Mouse (Mus musculus) forebrain, embryonic 10.5 days (tissue): ENCODE measurements at regions not wholly inside any gene's neighbourhood (a gene's known extent, or its start where the extent isn't known, plus 50 kb on each side); places are given as distances from the start of the nearest gene placed in this dataset.

Source experiments
- DNase-seq: peaks from one replicate; pipeline ENCODE4 v3.0.0-alpha.2; 2017; ENCODE audit warnings: low spot score; ENCODE audit errors: extremely low spot score
- H3K27ac ChIP-seq: fragments of 300-500 bp; sonication (generic); 2 replicates; pipeline ENCODE4 v1.5.1; 2016; ENCODE audit warnings: mild to moderate bottlenecking
- H3K27me3 ChIP-seq: fragments of 300-500 bp; sonication (generic); 2 replicates; pipeline ENCODE4 v1.6.1; 2016; ENCODE audit warnings: mild to moderate bottlenecking; ENCODE audit not compliant: poor library complexity, severe bottlenecking
- H3K36me3 ChIP-seq: fragments of 300-500 bp; sonication (generic); replicated peaks from 2 replicates; pipeline ENCODE4 v1.6.1; 2016; ENCODE audit warnings: mild to moderate bottlenecking, moderate library complexity
- H3K4me1 ChIP-seq: fragments of 300-500 bp; sonication (generic); 2 replicates; pipeline ENCODE4 v1.6.1; 2016
- H3K4me3 ChIP-seq: fragments of 300-500 bp; sonication (generic); 2 replicates; pipeline ENCODE4 v1.5.1; 2016; ENCODE audit warnings: mild to moderate bottlenecking, moderate library complexity
- H3K9me3 ChIP-seq: fragments of 300-500 bp; sonication (generic); 2 replicates; pipeline ENCODE4 v1.6.1; 2016; ENCODE audit warnings: mild to moderate bottlenecking, moderate library complexity
- WGBS: fragments of 180-500 bp; shearing (Covaris S2); methylation state at CpG from one replicate; pipeline ENCODE4 v1.1.7; 2016; 5-methylcytosine and 5-hydroxymethylcytosine counted together

- no peak overlapping the region for H3K4me3 ChIP-seq
- WGBS: 86% methylated on average over 4 of the region's 4 CpGs
- DNase-seq: no peak
Measured at GRCm38 (mm10) chr14:47826545-47826944, 178.3 kb downstream of the Ktn1 start.

GRCm38 (mm10) chr14:47827623-47828022 is 179.4 kb downstream of the Ktn1 start:
- DNase-seq: no peak
- 84% methylated on average over 2 of the region's 2 CpGs for WGBS

More at GRCm38 (mm10) chr14:47826545-47826944, 178.3 kb downstream of the Ktn1 start:
- Histone ChIP-seq H3K27ac (no peak overlapping the region), H3K9me3 (no peaks in the 10 kb centered on the region), H3K36me3 (no peaks in the 10 kb centered on the region), H3K4me1 (no peaks in the 10 kb centered on the region), H3K27me3 (no peaks in the 10 kb centered on the region)

DNA sequence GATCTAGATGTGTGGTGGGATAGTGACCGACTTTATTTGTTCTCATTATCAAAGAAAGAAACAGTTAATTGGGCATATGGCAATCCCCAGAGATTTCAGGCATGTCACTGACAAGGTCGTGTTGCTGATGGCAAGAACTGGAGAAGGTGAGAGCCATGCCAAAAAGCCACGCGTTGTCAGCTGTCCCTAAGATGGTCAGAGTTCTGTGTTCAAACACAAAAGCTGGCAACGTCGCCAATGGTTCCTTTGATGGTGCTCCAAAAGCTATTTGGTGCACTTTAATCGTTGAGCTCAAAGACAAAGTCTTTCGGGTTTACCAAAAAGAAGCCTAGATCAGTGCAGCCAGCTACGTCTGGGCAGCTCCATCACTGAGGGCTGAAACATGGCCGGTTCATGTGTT is 185.4 kb downstream of the Ktn1 start:
- no peak for DNase-seq
- Histone ChIP-seq H3K9me3 (no peaks in the 10 kb centered on the region), H3K36me3 (no peaks in the 10 kb centered on the region), H3K4me1 (no peaks in the 10 kb centered on the region), H3K27ac (no peak overlapping the region), H3K4me3 (no peak overlapping the region), H3K27me3 (no peaks in the 10 kb centered on the region)
- WGBS: 90% methylated on average over 10 of the region's 10 CpGs

More at GRCm38 (mm10) chr14:47827623-47828022, 179.4 kb downstream of the Ktn1 start:
- no peaks in the 10 kb centered on the region for H3K36me3 ChIP-seq
- H3K4me3 ChIP-seq: no peak overlapping the region
- H3K27me3 ChIP-seq: no peaks in the 10 kb centered on the region
- H3K27ac ChIP-seq: no peak overlapping the region
- no peaks in the 10 kb centered on the region for H3K9me3 ChIP-seq
- H3K4me1 ChIP-seq: no peaks in the 10 kb centered on the region

DNA sequence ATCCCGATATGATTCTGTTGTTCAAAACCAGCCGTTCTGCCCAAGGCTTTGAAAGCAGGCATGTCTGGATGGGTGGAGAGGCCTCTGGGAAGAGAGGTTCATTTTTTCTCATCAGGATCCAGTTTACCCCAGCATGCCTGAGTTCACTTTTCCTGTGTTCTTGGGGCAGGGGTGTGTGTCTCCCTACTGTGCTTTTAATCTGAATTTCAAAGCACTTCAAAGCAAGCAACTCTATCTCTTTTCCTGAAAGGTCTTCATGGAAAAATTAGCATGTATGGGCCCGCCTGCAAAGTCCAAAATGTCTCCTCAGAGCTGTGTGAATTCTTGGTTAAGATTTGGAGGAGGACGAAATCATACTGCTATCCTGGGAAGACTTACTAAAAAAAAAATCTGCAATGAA is 187.2 kb downstream of the Ktn1 start:
- no peaks in the 10 kb centered on the region for H3K36me3 ChIP-seq
- H3K4me3 ChIP-seq: no peak overlapping the region
- no peaks in the 10 kb centered on the region for H3K27me3 ChIP-seq
- H3K4me1 ChIP-seq: peaks cover 12% of the 10 kb centered on the region
- DNase-seq: no peak
- 83% methylated on average over 4 of the region's 4 CpGs for WGBS
- no peaks in the 10 kb centered on the region for H3K9me3 ChIP-seq
- H3K27ac ChIP-seq: no peak overlapping the region

DNA sequence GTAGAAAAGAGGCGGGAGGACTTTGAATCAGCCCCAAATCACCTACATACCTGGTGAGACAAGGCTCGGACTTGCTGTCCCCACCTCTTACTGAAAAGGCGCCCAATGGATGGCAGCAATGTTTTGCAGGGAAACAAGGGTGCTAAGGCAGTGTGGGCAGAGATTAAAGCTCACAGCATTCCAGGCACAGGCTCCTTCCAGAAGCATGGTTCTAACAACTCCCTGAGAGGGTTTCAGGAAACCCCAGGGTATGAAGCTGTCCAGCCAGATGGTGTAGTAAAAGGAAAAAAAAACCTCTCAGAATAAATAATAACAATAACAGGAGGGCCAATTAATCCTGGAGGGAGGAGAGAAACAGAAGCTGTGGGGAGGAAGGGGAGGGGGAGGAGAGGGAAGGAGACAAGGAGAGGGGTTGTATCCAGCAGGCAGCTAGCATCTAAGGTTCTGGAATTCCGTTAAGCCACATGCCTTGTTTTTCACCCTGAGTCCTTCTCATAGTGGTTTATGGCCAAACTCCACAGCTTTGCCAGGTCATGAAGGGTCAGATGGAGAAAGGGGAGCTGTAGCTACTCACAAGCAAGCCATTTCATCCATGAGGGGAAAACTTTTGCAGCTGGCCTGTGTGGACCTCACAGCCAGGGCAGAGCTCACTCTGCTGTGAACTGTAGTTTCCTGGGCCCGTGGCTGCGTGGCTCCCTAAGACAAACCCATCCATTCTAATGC is 191.4 kb downstream of the Ktn1 start:
- WGBS: 62% methylated on average over 6 of the region's 6 CpGs
- H3K36me3 ChIP-seq: no peaks in the 10 kb centered on the region

DNA sequence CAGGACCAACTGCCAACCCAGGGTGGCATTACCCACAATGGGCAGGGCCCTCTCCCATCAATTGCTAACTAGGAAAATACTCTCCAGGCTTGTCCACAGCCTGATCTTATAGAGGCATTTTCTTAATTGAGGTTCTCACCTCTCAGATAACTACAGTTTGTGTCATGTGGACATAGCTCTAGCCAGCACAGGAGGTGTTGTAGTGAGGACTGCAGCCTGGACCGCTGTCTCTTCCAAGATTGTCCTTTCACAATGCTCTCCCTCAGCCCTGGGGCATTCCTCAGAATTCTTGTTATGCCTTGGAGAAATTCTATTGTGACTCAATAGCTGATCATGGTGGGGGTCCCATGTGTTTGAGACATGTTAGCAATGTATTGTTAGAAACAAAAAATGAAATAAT is 196.1 kb downstream of the Ktn1 start:
- H3K4me3 ChIP-seq: no peak overlapping the region
- 83% methylated on average over 1 of the region's 1 CpGs for WGBS
- no peaks in the 10 kb centered on the region for H3K27me3 ChIP-seq
- DNase-seq: no peak
- H3K27ac ChIP-seq: no peak overlapping the region
- H3K4me1 ChIP-seq: peaks cover 7% of the 10 kb centered on the region
- H3K36me3 ChIP-seq: no peaks in the 10 kb centered on the region
- no peaks in the 10 kb centered on the region for H3K9me3 ChIP-seq

More for the DNA sequence above, 191.4 kb downstream of the Ktn1 start:
- Histone ChIP-seq H3K27me3 (no peaks in the 10 kb centered on the region), H3K27ac (peak overlapping the region; percentile 60), H3K4me3 (no peak overlapping the region), H3K4me1 (peaks cover 12% of the 10 kb centered on the region), H3K9me3 (no peaks in the 10 kb centered on the region)
- no peak for DNase-seq

GRCm38 (mm10) chr14:47848861-47849260 is 200.6 kb downstream of the Ktn1 start:
- no peaks in the 10 kb centered on the region for H3K9me3 ChIP-seq
- H3K4me3 ChIP-seq: no peak overlapping the region
- no peaks in the 10 kb centered on the region for H3K4me1 ChIP-seq
- no peaks in the 10 kb centered on the region for H3K27me3 ChIP-seq
- DNase-seq: no peak
- WGBS: 91% methylated on average over 4 of the region's 4 CpGs
- H3K36me3 ChIP-seq: no peaks in the 10 kb centered on the region
- H3K27ac ChIP-seq: no peak overlapping the region

- H3K4me3 ChIP-seq: no peak overlapping the region
- peaks cover 12% of the 10 kb centered on the region; the same call in 1 of the 2 replicates for H3K4me1 ChIP-seq
- WGBS: 63% methylated on average over 7 of the region's 7 CpGs
- no peaks in the 10 kb centered on the region for H3K27me3 ChIP-seq
- no peaks in the 10 kb centered on the region; the same call in 1 of the 2 replicates for H3K9me3 ChIP-seq
- DNase-seq: no peak
- H3K36me3 ChIP-seq: no peaks in the 10 kb centered on the region
- H3K27ac ChIP-seq: no peak overlapping the region
Measured at GRCm38 (mm10) chr14:47856280-47856765, 208.1 kb downstream of the Ktn1 start.

GRCm38 (mm10) chr14:47857271-47857670 is 209.0 kb downstream of the Ktn1 start:
- DNase-seq: no peak
- H3K4me1 ChIP-seq: peaks cover 12% of the 10 kb centered on the region; the same call in 1 of the 2 replicates
- no peak overlapping the region for H3K4me3 ChIP-seq
- H3K27me3 ChIP-seq: no peaks in the 10 kb centered on the region
- 78% methylated on average over 4 of the region's 4 CpGs for WGBS
- H3K36me3 ChIP-seq: no peaks in the 10 kb centered on the region
- H3K9me3 ChIP-seq: no peaks in the 10 kb centered on the region; the same call in 1 of the 2 replicates
- H3K27ac ChIP-seq: no peak overlapping the region

- Histone ChIP-seq H3K27ac (no peak overlapping the region), H3K4me3 (no peak overlapping the region), H3K9me3 (no peaks in the 10 kb centered on the region; the same call in 1 of the 2 replicates), H3K27me3 (no peaks in the 10 kb centered on the region), H3K4me1 (peaks cover 12% of the 10 kb centered on the region; the same call in 1 of the 2 replicates), H3K36me3 (no peaks in the 10 kb centered on the region)
- DNase-seq: no peak
- 79% methylated on average over 16 of the region's 16 CpGs for WGBS
Measured at GRCm38 (mm10) chr14:47857731-47858556, 209.7 kb downstream of the Ktn1 start.

- no peak for DNase-seq
- H3K4me1 ChIP-seq: 0 out of 2 replicates have a peak, but pooled peaks cover 6% of the 10 kb centered on the region
- no peaks in the 10 kb centered on the region for H3K27me3 ChIP-seq
- 87% methylated on average over 1 of the region's 1 CpGs for WGBS
- H3K36me3 ChIP-seq: no peaks in the 10 kb centered on the region
- H3K27ac ChIP-seq: no peak overlapping the region
- no peak overlapping the region for H3K4me3 ChIP-seq
- H3K9me3 ChIP-seq: no peaks in the 10 kb centered on the region
Measured at GRCm38 (mm10) chr14:47862556-47862955, 214.3 kb downstream of the Ktn1 start.

GRCm38 (mm10) chr14:47863067-47863466 is 214.8 kb downstream of the Ktn1 start:
- 66% methylated on average over 5 of the region's 5 CpGs for WGBS
- DNase-seq: no peak
- no peak overlapping the region for H3K27ac ChIP-seq

GRCm38 (mm10) chr14:47863701-47864100 is 215.5 kb downstream of the Ktn1 start:
- H3K4me3 ChIP-seq: no peak overlapping the region
- H3K36me3 ChIP-seq: no peaks in the 10 kb centered on the region
- WGBS: 91% methylated on average over 6 of the region's 6 CpGs
- H3K27ac ChIP-seq: no peak overlapping the region
- H3K27me3 ChIP-seq: no peaks in the 10 kb centered on the region
- 0 out of 2 replicates have a peak, but pooled peaks cover 6% of the 10 kb centered on the region for H3K4me1 ChIP-seq
- DNase-seq: no peak
- H3K9me3 ChIP-seq: no peaks in the 10 kb centered on the region

More at GRCm38 (mm10) chr14:47863067-47863466, 214.8 kb downstream of the Ktn1 start:
- Histone ChIP-seq H3K4me1 (0 out of 2 replicates have a peak, but pooled peaks cover 6% of the 10 kb centered on the region), H3K9me3 (no peaks in the 10 kb centered on the region), H3K4me3 (no peak overlapping the region), H3K27me3 (no peaks in the 10 kb centered on the region), H3K36me3 (no peaks in the 10 kb centered on the region)
